Mouse (Mus musculus) cerebellum, adult 2 months (tissue): ENCODE measurements around the gene Sf3a3. TPM values are rescaled to one million over a fixed set of nuclear protein-coding genes. Genes with fewer than 3 reads are reported as not detected.
A peak's percentile ranks its signal among the peaks of the same experiment; 100 is the strongest.

Source experiments
- DNase-seq, 2 experiments: peaks; one replicate each; pipeline ENCODE4 v3.0.0; 2021
- H3K27ac ChIP-seq: fragments of 200-500 bp; 2 replicates; pipeline ENCODE4 v1.5.1; 2012; ENCODE audit warnings: low read length, control low read depth, inconsistent platforms; ENCODE audit not compliant: insufficient read depth
- H3K27me3 ChIP-seq: fragments of 200-500 bp; 2 replicates; pipeline ENCODE4 v1.6.1; 2012; ENCODE audit warnings: inconsistent platforms, mild to moderate bottlenecking, low read length, moderate library complexity; ENCODE audit not compliant: control insufficient read depth, insufficient read depth
- H3K4me1 ChIP-seq: fragments of 200-500 bp; 2 replicates; pipeline ENCODE4 v1.6.1; 2011; ENCODE audit warnings: low read length; ENCODE audit not compliant: control insufficient read depth, insufficient read depth
- H3K4me3 ChIP-seq: fragments of 200-500 bp; replicated peaks from 2 replicates; pipeline ENCODE3; 2011; ENCODE audit warnings: mild to moderate bottlenecking, low read depth, low read length, control low read depth; ENCODE audit not compliant: insufficient read depth
- CTCF ChIP-seq: fragments of 200-500 bp; IDR thresholded peaks from 2 replicates; pipeline ENCODE4 v1.5.1; 2011; ENCODE audit warnings: low read depth, mild to moderate bottlenecking, control low read depth, low read length, moderate library complexity, borderline replicate concordance; ENCODE audit not compliant: insufficient read depth
- POLR2A ChIP-seq: fragments of 200-500 bp; IDR thresholded peaks from 2 replicates; pipeline ENCODE4 v1.6.1; 2011; ENCODE audit warnings: low read length, control low read depth, borderline replicate concordance; ENCODE audit not compliant: insufficient read depth
- WGBS: fragments of 180-500 bp; shearing (Covaris S2); methylation state at CpG from one replicate; pipeline ENCODE4 v1.1.7; 2018; 5-methylcytosine and 5-hydroxymethylcytosine counted together
- polyA plus RNA-seq: library from polyadenylated mRNA; depleted of rRNA; stranded (reverse); fragments of >200 nt; gene quantifications from 2 replicates; pipeline ENCODE4 v1.2.3, GENCODE M21; 2012

Gene Sf3a3
- polyA plus RNA-seq, 1 experiment, result 40.5 TPM

DNA sequence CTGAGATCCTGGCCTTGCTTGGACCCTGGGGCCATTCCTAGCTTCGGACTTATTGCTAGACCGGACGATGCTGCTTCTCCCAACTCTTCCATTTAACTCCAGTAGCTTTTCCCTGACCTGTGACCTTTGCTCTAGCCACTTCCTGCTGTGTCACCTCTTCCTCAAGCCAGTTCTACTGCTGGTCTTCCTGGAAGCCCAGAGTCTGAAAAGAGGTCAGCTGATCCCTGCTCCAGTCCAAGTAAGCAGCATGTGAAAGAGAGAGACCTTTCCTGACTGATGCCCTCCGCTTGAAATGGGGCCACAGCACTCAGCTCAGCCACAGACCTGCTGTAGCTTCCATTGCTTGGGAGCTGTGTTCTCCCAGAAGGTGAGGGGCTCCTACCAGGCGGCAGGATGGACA is 22.9 kb downstream of the Sf3a3 start:
- TF ChIP-seq CTCF, result no peak
- TF ChIP-seq POLR2A, result no peak
- Histone ChIP-seq H3K4me3 (no peak overlapping the region), H3K4me1 (peaks cover 3% of the 10 kb centered on the region), H3K27ac (no peak overlapping the region), H3K27me3 (no peaks in the 10 kb centered on the region)
- no peak for DNase-seq
- 72% methylated on average over 5 of the region's 5 CpGs for WGBS

DNA sequence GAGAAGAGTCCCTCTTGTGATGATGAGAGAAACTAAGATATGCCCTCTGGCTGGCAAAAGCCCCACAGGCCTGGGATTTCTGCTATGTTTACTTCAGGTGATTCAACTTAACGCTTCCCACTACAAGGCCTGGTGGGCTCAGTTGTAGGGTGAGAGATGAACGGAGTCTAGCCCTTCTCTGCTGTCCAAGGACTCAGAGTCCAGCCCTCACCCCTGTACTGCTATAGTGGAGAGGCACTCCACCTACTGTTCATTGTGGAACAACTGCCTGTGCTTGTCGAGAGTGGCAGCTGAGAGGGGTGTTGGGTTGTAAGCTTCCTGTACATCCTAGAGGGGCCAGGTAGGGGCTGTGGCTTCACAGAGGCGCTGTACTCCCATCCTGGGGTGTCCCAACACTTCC is 23.4 kb downstream of the Sf3a3 start:
- no peak for TF ChIP-seq POLR2A
- no peak for TF ChIP-seq CTCF
- H3K4me1 ChIP-seq, result peaks cover 8% of the 10 kb centered on the region
- no peaks in the 10 kb centered on the region for H3K27me3 ChIP-seq
- 55% methylated on average over 4 of the region's 4 CpGs for WGBS
- H3K27ac ChIP-seq, result no peak overlapping the region
- DNase-seq, result no peak
- no peak overlapping the region for H3K4me3 ChIP-seq

GRCm38 (mm10) chr4:124738783-124739182 is 24.2 kb downstream of the Sf3a3 start:
- 62% methylated on average over 1 of the region's 1 CpGs for WGBS
- no peak for TF ChIP-seq POLR2A
- no peak for TF ChIP-seq CTCF
- DNase-seq, result no peak
- Histone ChIP-seq H3K27me3 (no peaks in the 10 kb centered on the region), H3K4me3 (no peak overlapping the region), H3K27ac (no peak overlapping the region), H3K4me1 (peaks cover 8% of the 10 kb centered on the region)

DNA sequence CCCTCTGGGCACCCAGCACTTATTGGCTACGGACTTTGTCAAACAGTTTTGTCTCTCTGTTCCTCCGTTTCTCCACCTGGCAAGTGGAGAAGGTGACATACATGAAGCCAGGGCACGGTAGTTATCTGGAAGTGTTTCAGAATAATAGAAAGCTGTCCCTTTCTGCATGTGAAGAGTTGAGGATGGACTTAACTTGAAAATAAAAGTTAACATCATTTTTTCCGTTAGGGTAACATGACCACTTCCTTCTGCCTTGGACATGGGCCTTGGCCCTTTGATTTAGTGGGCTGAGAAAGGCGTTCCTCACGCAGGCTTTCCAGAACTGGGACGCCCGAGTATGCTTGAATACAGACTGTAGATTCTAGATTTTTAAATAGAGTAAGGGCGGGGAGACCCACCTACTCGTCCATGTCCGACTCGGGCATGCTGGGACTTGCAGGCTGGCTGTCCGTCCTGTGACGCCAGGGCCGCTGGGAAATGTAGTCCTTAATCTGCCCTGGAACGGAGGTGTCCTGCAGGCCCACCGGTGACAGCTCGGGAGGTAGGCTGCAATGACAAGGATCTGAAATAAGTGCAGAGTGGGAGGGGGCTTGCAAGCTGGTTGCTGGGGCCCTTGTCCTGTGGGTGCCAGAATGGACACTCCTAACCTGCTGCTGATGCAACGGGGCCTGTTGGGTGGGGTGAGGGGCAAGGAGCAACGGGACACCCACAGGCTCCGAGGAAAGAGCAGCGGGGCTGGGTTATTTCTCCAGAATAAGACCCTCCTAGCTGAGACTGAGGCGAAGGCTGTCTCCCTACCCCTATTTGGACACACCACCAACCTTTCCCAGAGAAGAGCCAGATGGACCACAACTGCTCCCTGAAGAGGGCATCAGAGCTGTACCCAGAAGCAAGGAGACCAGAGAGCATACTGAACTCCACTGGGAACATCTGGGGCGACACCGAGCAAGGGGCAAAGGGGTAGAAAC is 27.1 kb downstream of the Sf3a3 start, which contains the start of gene Inpp5b:
TSS of gene Inpp5b (plus strand) at position 475 of the 968 bp plus-strand sequence.
- TF ChIP-seq POLR2A (peak; percentile 68; the same call in 1 of the 2 replicates), CTCF (no peak)
- DNase-seq, result peak; percentile 87 to 88
- 4% methylated on average over 25 of the region's 25 CpGs for WGBS

GRCm38 (mm10) chr4:124742839-124743238 is 28.3 kb downstream of the Sf3a3 start:
- Histone ChIP-seq H3K4me1 (peaks cover 8% of the 10 kb centered on the region), H3K27ac (no peak overlapping the region), H3K4me3 (no peak overlapping the region), H3K27me3 (no peaks in the 10 kb centered on the region)
- 83% methylated on average over 11 of the region's 11 CpGs for WGBS
- no peak for TF ChIP-seq CTCF
- TF ChIP-seq POLR2A, result no peak
- no peak for DNase-seq

More for the DNA sequence above, 27.1 kb downstream of the Sf3a3 start, which contains the start of gene Inpp5b:
- Histone ChIP-seq H3K27me3 (no peaks in the 10 kb centered on the region), H3K27ac (peak within 1 kb of the TSS; percentile 57), H3K4me1 (peaks cover 8% of the 10 kb centered on the region), H3K4me3 (peak within 1 kb of the TSS; percentile 89)

- Histone ChIP-seq H3K27ac (no peak overlapping the region), H3K4me1 (peaks cover 8% of the 10 kb centered on the region), H3K4me3 (no peak overlapping the region), H3K27me3 (no peaks in the 10 kb centered on the region)
- DNase-seq, result no peak
- no peak for TF ChIP-seq POLR2A
- 78% methylated on average over 7 of the region's 7 CpGs for WGBS
Measured at GRCm38 (mm10) chr4:124746577-124746976, 32.0 kb downstream of the Sf3a3 start.

- TF ChIP-seq CTCF (no peak), POLR2A (no peak)
- Histone ChIP-seq H3K27me3 (no peaks in the 10 kb centered on the region), H3K4me3 (no peak overlapping the region), H3K27ac (no peak overlapping the region), H3K4me1 (peaks cover under 1% of the 10 kb centered on the region)
- no peak for DNase-seq
- WGBS, result 65% methylated on average over 4 of the region's 4 CpGs
Measured at GRCm38 (mm10) chr4:124747851-124748250, 33.3 kb downstream of the Sf3a3 start.
